20 mouse cellular contexts compared by ENCODE assay signal in genomic region chr17:4767947-4768522, GRCm38 (mm10).
DNase-seq lines count a peak whose midpoint lies in the region; ATAC-seq and TF ChIP-seq lines count a peak whose summit lies in the region.
"Had no signal": no experiment of that assay in that cellular context is flagged by ENCODE, and none has a peak within 500 bp of the region (broad histone marks: within the 10 kb centered on the region; RNA-seq: fewer than 3 reads in every experiment).

No protein-coding gene starts in this region.

- intact Hi-C loops in gastrocnemius, adult 2 months (cut with DNase I), result no loop called here

- no peak for ATAC-seq in forebrain, embryonic 16.5 days
- no peak for ATAC-seq in kidney, embryonic 14.5 days (ENCODE audit: low FRiP score, low TSS enrichment)
- ATAC-seq: forebrain, embryonic 15.5 days; intestine, postnatal 0 days; liver, embryonic 12.5 days; midbrain, embryonic 16.5 days had no signal

- H3K9me3 ChIP-seq in forebrain, embryonic 16.5 days (ENCODE audit: control insufficient read depth, low read length), result no peaks in the 10 kb centered on the region
- no peaks in the 10 kb centered on the region for H3K9me3 ChIP-seq in kidney, embryonic 14.5 days (ENCODE audit: control insufficient read depth, low read length)
- H3K9me3 ChIP-seq: forebrain, embryonic 15.5 days; hindbrain, embryonic 15.5 days; liver, embryonic 12.5 days had no signal

- H3K27ac ChIP-seq in gastrocnemius, adult 2 months, result no peak overlapping the region
- H3K27ac ChIP-seq in forebrain, embryonic 16.5 days (ENCODE audit: low read length), result no peak overlapping the region
- H3K27ac ChIP-seq in kidney, embryonic 14.5 days (ENCODE audit: low read depth, low read length), result no peak overlapping the region
- H3K27ac ChIP-seq: forebrain, embryonic 15.5 days; hindbrain, embryonic 15.5 days; liver, embryonic 12.5 days had no signal

- H3K27me3 ChIP-seq in forebrain, embryonic 16.5 days (replicated peaks; ENCODE audit: control insufficient read depth, insufficient read depth, low read length), result no peaks in the 10 kb centered on the region
- H3K27me3 ChIP-seq in kidney, embryonic 14.5 days (ENCODE audit: control insufficient read depth, insufficient read depth, low read length), result no peaks in the 10 kb centered on the region
- H3K27me3 ChIP-seq: forebrain, embryonic 15.5 days; hindbrain, embryonic 15.5 days; limb, embryonic 12.5 days; liver, embryonic 12.5 days had no signal

- WGBS in forebrain, embryonic 16.5 days, result 93% methylated on average over 5 of the region's 5 CpGs
- 91% methylated on average over 5 of the region's 5 CpGs for WGBS in kidney, embryonic 14.5 days

- peak; percentile 20 for DNase-seq in gastrocnemius, adult 18-20 months (ENCODE audit: low spot score)
- DNase-seq in gastrocnemius, adult 2 months, result no peak
- peak; percentile 19 for DNase-seq in ovary, postnatal 36 days (ENCODE audit: low spot score)
- no peak for DNase-seq in ovary, postnatal 14 days (ENCODE audit: low spot score)
- DNase-seq in adrenal gland, postnatal 36 days, result peak; percentile 48 to 59
- DNase-seq in thymus, postnatal 10 days (ENCODE audit: low spot score in 2 of 2), result no peak
- DNase-seq: B cell, adult 2 months; cerebellum, postnatal 25 days; embryo, embryonic 11 days; lung, embryonic 14.5 days; lung, postnatal 36 days; thymus, postnatal 4 days had no signal

- no peak overlapping the region for H3K4me2 ChIP-seq in forebrain, embryonic 16.5 days (ENCODE audit: low read length)
- no peak overlapping the region for H3K4me2 ChIP-seq in kidney, embryonic 14.5 days (replicated peaks; ENCODE audit: low read depth, low read length)
- H3K4me2 ChIP-seq: forebrain, embryonic 15.5 days; hindbrain, embryonic 15.5 days; limb, embryonic 12.5 days; liver, embryonic 12.5 days; lung, embryonic 14.5 days had no signal

- no peak for TF ChIP-seq CTCF in gastrocnemius, adult 2 months (IDR thresholded peaks at IDR 0.05)

- no peak overlapping the region for H3K9ac ChIP-seq in forebrain, embryonic 16.5 days (replicated peaks; ENCODE audit: low read depth, low read length)
- no peak overlapping the region for H3K9ac ChIP-seq in kidney, embryonic 14.5 days (ENCODE audit: low read depth, low read length)
- H3K9ac ChIP-seq: forebrain, embryonic 15.5 days; hindbrain, embryonic 15.5 days; limb, embryonic 12.5 days; liver, embryonic 12.5 days; lung, embryonic 14.5 days had no signal

- H3K36me3 ChIP-seq in forebrain, embryonic 16.5 days (ENCODE audit: control insufficient read depth, insufficient read depth), result no peaks in the 10 kb centered on the region
- no peaks in the 10 kb centered on the region for H3K36me3 ChIP-seq in kidney, embryonic 14.5 days (ENCODE audit: control insufficient read depth, insufficient read depth, low read length)
- H3K36me3 ChIP-seq: forebrain, embryonic 15.5 days; hindbrain, embryonic 15.5 days; limb, embryonic 12.5 days; liver, embryonic 12.5 days had no signal

- H3K4me3 ChIP-seq in gastrocnemius, adult 2 months, result no peak overlapping the region
- H3K4me3 ChIP-seq in forebrain, embryonic 16.5 days (replicated peaks; ENCODE audit: low read length), result no peak overlapping the region
- no peak overlapping the region for H3K4me3 ChIP-seq in kidney, embryonic 14.5 days (ENCODE audit: low read length)
- H3K4me3 ChIP-seq: forebrain, embryonic 15.5 days; hindbrain, embryonic 15.5 days; limb, embryonic 12.5 days; liver, embryonic 12.5 days had no signal

- no peaks in the 10 kb centered on the region for H3K4me1 ChIP-seq in forebrain, embryonic 16.5 days (replicated peaks; ENCODE audit: control insufficient read depth, insufficient read depth, low read length)
- H3K4me1 ChIP-seq in kidney, embryonic 14.5 days (ENCODE audit: control insufficient read depth, insufficient read depth, low read length), result no peaks in the 10 kb centered on the region
- H3K4me1 ChIP-seq: forebrain, embryonic 15.5 days; hindbrain, embryonic 15.5 days; liver, embryonic 12.5 days had no signal

Comparison
In these comparisons a context has a peak if more than half of its experiments do, and no peak if none do; other contexts are left out.
1. DNase-seq: peak in gastrocnemius, adult 18-20 months (single experiment), ovary, postnatal 36 days (single experiment) and adrenal gland, postnatal 36 days (2 of 2); none in gastrocnemius, adult 2 months (single experiment), ovary, postnatal 14 days (single experiment) and thymus, postnatal 10 days (0 of 2).